Mouse (Mus musculus) common myeloid progenitor, adult 5-6 weeks (primary cell): Measurements from ENCODE around the gene Krtap15. TPM values are rescaled to one million over a fixed set of nuclear protein-coding genes. Genes with fewer than 3 reads are reported as not detected.

ENCODE experiments used
- ATAC-seq: replicated peaks from 2 replicates; pipeline ENCODE4 v1.8.0; 2016; ENCODE audit warnings: low read depth, mild to moderate bottlenecking, moderate TSS enrichment, inconsistent platforms; ENCODE audit not compliant: poor library complexity, severe bottlenecking
- total RNA-seq: library from RNA; stranded (forward); fragments of 200-1000, 187-1606 nt; gene quantifications from 2 replicates; pipeline ENCODE4 v1.2.3, GENCODE M21; 2017

Krtap15 gene
- total RNA-seq: not detected in 2 replicates

DNA sequence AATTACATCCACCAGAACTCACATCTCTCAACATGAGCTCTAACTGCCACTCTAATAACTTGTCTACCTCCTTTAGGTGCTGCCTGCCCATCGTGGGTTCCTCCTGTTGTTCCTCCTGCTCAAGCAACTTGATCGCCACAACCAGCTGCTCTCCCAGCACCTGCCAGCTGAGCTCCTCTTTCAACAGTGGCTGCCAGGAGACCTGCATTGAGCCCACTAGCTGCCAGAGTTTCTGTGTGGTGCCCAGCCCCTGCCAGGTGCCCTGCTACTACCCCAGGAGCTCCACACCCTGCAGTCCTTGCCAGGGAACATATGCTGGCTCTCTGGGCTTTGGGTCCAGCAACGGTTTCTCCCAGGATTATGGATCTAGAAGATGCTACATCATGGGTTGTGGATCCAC lies at the start of gene Krtap15:
Gene Krtap15, plus strand, starts transcription at position 150 of the 400 bp plus-strand sequence.
- ATAC-seq: no peak

DNA sequence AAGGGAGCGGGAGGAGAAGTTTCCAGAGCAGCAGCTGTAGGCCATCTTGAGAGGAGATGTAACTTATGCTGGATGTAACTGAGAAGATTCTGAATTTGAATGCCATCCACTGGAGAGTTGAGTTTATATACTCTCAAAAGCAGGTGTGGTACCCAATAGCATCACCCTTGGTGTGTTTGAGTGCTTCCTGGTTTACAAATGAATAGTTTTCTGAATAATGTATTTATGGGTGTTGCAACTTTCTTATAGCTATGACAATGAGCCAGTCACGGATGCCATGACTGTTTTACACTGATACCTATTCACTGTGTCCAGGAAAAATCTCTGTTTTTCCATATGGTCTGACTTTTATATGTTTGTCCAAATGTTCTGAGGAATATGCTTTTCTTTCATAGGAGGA lies 45.9 kb upstream of the Krtap15 start, which contains the start of gene 2310057N15Rik:
Gene 2310057N15Rik, minus strand, starts transcription at position 101 of the 400 bp plus-strand sequence.
- no peak for ATAC-seq

DNA sequence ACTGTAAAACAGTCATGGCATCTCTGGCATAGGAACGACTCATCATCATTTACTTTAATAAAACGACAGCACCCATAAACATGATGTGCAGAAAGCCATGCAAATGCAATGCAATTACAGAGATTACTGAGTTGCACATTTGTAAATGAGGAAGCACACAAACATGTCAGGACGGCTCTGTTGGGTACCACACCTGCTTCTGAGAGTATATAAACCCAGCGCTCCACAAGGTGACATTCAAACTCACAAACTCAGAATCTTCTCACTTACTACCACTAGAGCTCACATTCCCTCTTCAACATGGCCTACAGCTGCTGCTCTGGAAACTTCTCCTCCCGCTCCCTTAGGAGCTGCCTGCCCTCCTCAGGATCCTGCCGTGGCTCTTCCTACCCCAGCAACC lies 42.4 kb upstream of the Krtap15 start, which contains the start of gene Gm5965:
Gene Gm5965, plus strand, starts transcription at position 301 of the 400 bp plus-strand sequence.
- no peak for ATAC-seq

DNA sequence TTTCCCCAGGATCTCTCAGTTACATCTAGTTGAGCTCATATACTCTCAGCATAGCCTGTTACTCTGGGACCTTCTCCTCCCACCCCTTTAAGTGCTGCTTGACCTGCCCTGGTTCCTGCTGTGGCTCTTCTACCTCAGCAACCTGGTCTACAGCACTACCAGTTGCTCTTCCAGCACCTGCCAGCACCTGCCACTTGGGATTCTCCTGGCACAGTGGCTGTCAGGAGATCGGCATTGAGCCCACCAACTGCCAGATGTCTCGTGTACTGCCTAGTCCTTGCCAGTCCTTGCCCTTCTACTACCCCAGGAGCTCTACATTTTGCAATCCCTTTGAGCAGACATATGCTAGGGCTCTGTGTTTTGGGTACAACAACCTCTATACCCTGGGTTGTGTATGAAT lies 33.2 kb upstream of the Krtap15 start:
- ATAC-seq: no peak

DNA sequence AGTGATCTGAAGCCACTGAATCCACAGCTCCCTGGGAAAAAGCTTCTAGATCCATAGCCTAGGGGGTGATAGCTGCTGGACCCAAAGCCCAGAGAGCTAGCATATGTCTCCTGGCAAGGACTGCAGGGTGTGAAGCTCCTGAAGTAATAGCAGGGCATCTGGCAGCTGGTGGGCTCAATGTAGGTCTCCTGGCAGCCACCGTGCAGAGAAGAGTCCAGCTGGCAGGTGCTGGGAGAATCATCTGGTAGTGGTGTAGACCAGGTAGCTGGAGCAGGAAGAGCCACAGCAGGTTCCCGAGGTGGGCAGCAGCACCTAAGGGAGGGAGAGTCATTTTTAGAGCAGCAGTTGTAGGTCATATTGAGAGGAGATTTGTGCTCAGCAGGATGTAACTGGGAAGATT lies 8.2 kb upstream of the Krtap15 start, which contains the start of gene Gm20741:
Gene Gm20741, minus strand, starts transcription at position 394 of the 400 bp plus-strand sequence.
- no peak for ATAC-seq

DNA sequence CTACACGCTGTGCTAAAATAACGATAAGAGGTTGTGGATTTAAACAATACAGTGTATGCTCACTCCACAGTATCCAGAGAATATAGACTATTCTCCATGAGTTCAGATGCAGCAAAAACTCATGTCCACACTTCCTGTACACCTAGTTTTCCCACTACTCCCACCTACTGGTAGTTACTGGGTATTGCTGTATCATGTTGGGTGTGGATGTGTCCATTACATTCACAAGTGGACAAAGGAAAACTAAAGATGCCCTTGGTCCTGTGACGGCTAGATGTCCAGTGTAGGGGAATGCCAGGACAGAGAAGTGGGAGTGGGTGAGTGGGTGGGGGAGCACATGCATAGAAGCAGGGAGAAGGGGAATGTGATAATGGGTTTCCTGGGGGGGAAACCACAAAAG lies 3.7 kb downstream of the Krtap15 start:
- ATAC-seq: 0 out of 2 replicates have a peak, but pooled peaks have one; percentile 45

DNA sequence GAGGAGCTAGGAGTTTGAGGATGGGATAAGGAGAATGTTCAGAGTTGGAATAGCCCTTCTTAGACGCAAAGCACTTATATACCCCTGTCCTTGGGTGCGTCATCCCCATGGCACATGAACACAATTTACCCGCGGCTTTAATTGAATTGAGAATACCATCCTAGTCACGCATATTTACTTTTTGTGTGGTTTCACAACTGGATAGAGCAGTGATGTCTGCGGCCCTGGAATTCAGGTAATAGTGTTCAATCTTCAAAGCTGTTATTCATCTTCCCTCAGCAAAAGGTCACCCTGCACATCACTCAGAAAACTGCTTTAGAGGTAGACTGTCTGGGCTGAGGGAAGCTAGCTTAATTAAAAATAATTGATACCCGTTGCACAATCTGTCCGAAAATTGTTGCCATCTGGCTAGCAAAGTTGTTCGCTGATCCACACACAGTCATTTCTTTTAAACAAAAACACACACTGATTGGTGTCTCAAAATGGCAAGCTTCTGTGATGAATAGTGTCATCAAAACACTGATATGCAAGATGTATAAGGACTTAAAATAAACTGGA lies 6.2 kb downstream of the Krtap15 start, which contains the start of gene Krtap14:
Gene Krtap14, minus strand, starts transcription at position 51 of the 558 bp plus-strand sequence.
- ATAC-seq: no peak

DNA sequence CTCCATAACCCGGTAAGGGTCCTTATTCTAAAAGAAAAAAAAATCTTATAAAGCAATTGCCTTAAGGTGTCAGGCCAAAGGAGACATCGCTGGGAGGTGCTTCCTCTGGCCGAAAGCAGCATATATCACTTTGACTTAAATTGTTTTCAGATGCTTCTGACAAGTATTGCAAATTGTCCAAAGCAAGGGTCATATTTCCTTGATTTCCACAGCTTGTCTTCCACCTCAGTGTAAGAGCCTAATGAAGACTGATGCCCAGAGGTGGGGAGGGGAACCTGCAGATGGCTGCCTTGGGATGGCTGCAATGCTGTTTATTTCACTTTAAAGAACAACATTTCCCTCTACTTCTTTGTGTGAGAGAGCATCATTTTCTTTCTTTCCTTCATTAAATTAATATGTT lies 7.0 kb downstream of the Krtap15 start:
- ATAC-seq: no peak

DNA sequence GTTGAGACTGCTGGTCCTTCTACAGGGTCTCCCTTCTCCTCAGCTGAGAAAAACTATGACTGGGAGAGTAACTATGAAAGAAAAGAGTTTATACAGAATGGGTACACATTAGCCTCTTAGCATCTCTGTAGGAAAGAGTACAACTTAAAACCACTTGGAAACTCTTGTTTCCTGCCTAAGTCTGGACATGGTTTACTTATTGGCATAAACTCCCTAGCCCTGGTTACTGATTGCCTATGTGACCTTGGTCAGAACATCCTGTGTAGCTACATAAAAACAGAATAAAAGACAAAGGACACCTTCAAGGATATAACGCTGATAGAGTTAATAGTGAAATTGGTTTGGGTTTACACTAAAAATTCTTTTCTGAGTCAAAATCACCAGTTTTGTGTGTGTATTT lies 27.3 kb downstream of the Krtap15 start:
- no peak for ATAC-seq

DNA sequence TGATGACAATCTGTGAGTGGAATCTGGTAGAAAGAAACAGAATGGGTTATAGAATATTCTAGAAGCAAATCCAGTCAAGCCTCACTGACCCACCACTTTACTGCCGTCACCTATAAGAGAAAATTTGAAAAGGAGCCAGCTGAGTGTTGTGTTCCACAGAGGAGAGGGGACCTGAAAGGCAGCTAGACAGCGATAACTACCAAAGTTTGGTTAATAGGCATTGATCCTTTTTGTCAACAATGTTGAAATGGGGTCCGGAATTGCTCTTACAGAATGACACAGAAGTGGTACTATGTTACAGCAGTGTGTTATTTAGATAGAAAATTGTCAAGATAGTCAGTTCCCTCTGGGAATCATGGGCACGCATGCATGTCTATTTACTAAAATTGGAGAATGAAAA lies 28.5 kb downstream of the Krtap15 start:
- ATAC-seq: no peak

DNA sequence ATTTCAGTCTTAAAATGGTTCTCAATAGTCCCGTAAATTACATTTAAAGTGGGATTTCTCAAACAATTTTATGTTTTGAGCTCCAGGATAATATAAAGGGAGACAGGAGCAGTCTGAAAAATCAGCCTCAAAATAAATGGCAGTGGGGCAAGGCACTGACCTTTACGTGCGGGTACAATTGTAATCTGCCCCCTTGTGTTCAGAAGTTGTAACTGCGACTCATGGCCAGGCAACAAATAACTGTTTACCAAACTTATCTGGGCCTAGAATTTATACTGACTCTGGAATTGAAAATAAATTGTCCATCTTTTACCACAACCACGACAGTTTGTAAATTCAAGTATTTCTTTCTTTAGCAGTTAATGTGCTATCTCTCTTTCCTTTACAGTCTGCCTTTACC lies 31.4 kb downstream of the Krtap15 start:
- ATAC-seq: peak; percentile 68; the same call in 1 of the 2 replicates

DNA sequence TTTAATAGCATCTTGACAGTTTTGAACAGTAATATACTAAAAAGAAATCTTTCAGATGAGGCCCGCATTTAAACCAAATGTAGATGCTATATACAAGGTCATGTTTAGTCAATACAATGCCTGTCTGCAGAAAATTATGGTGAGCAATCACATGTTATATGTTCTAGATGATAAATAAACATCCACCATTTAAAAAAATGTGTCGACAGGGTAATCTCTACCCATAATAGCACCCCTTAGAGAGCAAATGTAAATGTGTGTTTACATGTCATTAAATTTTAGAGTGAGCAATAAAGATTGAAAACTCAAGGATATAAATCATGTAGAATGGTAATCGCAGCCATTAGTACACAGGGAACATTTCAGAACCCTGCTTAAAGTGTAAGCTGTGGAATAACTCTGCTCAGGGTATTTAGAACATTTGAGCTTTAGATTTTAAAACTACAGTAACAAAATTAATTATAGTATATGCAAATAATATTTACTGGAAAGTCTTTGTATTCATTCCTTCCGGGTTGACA lies 44.9 kb downstream of the Krtap15 start:
- ATAC-seq: no peak

DNA sequence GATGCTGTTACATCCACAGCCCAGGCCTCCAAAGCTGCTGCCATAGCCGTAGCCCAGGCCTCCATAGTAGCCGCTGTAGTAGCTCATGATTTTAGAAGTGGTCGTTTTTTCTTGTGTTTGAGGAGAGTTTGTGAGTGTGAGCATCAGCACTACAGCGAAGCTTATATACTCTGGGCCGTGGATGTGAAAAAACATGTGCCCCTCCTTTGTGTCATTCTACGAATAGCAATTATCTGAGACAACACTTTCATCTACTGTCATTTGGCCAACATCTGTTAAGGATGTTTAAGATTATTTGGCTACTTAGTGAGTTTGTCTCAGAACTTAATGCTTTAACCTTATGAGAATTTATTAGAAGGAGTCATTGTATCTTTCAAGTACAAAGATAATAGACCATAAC lies 49.3 kb downstream of the Krtap15 start, which contains the start of gene Krtap19-1:
Gene Krtap19-1, minus strand, starts transcription at position 101 of the 400 bp plus-strand sequence.
- ATAC-seq: no peak

DNA sequence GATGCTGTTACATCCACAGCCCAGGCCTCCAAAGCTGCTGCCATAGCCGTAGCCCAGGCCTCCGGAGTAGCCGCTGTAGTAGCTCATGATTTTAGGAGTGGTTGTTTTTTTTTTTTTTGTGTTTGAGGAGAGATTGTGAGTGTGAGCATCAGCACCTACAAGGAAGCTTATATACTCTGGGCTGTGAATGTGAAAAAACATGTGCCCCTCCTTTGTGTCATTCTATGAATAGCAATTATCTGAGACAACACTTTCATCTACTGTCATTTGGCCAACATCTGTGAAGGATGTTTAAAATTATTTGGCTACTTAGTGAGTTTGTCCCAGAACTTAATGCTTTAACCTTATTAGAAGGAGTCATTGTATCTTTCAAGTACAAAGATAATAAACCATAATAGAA lies 54.2 kb downstream of the Krtap15 start, which contains the start of gene Krtap19-2:
Gene Krtap19-2, minus strand, starts transcription at position 101 of the 400 bp plus-strand sequence.
- ATAC-seq: no peak

DNA sequence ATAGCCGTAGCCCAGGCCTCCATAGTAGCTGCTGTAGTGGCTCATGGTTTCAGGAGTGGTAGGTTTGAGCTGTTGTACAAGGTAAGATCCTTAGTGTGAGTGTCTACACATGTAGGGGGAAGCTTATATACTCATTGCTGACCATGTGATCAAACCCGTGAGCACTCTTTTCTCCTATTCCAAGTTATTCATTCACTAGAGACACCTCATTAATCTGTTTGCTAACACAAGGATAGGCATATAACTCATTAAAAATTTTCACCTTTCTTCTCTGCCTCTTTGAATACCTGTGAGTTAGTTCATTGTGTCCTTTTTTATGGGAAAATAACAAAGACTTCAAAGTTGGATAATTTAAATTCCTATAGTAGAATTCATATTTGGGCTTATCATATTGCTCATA lies 57.9 kb downstream of the Krtap15 start, which contains the start of gene Krtap19-3:
Gene Krtap19-3, minus strand, starts transcription at position 101 of the 400 bp plus-strand sequence.
- ATAC-seq: no peak

Other genes with a start within 250 kb of the Krtap15 start
- gene Krtap24-1, start 207.9 kb upstream of the Krtap15 start, total RNA-seq: not detected in 2 replicates
- not detected in 2 replicates for gene 2310079G19Rik, start 192.5 kb upstream of the Krtap15 start, total RNA-seq
- gene Krtap26-1, start 172.4 kb upstream of the Krtap15 start, total RNA-seq: not detected in 2 replicates
- not detected in 2 replicates for gene Krtap27-1, start 148.5 kb upstream of the Krtap15 start, total RNA-seq
- gene 2310061N02Rik, start 112.3 kb upstream of the Krtap15 start, total RNA-seq: not detected in 2 replicates
- gene Krtap13-1, start 91.4 kb upstream of the Krtap15 start, total RNA-seq: not detected in 2 replicates
- gene Krtap13, start 68.6 kb upstream of the Krtap15 start, total RNA-seq: not detected in 2 replicates
- not detected in 2 replicates for gene 2310034C09Rik, start 61.4 kb upstream of the Krtap15 start, total RNA-seq
- not detected in 2 replicates for gene 2310057N15Rik, start 46.0 kb upstream of the Krtap15 start, total RNA-seq
- not detected in 2 replicates for gene Gm5965, start 42.3 kb upstream of the Krtap15 start, total RNA-seq
- gene Gm20741, start 8.0 kb upstream of the Krtap15 start, total RNA-seq: not detected in 2 replicates
- not detected in 2 replicates for gene Krtap14, start 5.9 kb downstream of the Krtap15 start, total RNA-seq
- gene Krtap19-1, start 49.2 kb downstream of the Krtap15 start, total RNA-seq: not detected in 2 replicates
- gene Krtap19-2, start 54.1 kb downstream of the Krtap15 start, total RNA-seq: not detected in 2 replicates
- gene Krtap19-3, start 57.8 kb downstream of the Krtap15 start, total RNA-seq: not detected in 2 replicates
- gene Krtap19-4, start 64.9 kb downstream of the Krtap15 start, total RNA-seq: not detected in 2 replicates
- gene Krtap19-5, start 76.2 kb downstream of the Krtap15 start, total RNA-seq: not detected in 2 replicates
- gene Krtap19-9b, start 112.0 kb downstream of the Krtap15 start, total RNA-seq: not detected in 2 replicates
- gene Krtap16-3, start 142.7 kb downstream of the Krtap15 start, total RNA-seq: not detected in 2 replicates
- not detected in 2 replicates for gene Krtap22-2, start 190.5 kb downstream of the Krtap15 start, total RNA-seq
- gene Gm10229, start 195.1 kb downstream of the Krtap15 start, total RNA-seq: not detected in 2 replicates
- gene Krtap6-1, start 211.5 kb downstream of the Krtap15 start, total RNA-seq: not detected in 2 replicates
- not detected in 2 replicates for gene Gm10228, start 221.3 kb downstream of the Krtap15 start, total RNA-seq
- gene Krtap6-5, start 227.7 kb downstream of the Krtap15 start, total RNA-seq: not detected in 2 replicates
- gene 1110025L11Rik, start 243.8 kb downstream of the Krtap15 start, total RNA-seq: not detected in 2 replicates